Mouse (Mus musculus) liver, embryonic 14.5 days (tissue): ENCODE results near the gene Marf1.

Experiments
- CTCF ChIP-seq: IDR thresholded peaks from 2 replicates; pipeline ENCODE4 v1.5.1; 2016; ENCODE audit warnings: antibody characterized with exemption, low read depth, control low read depth
- EP300 ChIP-seq: IDR thresholded peaks from 2 replicates; pipeline ENCODE4 v1.6.1; 2016; ENCODE audit warnings: antibody characterized with exemption, low read depth

DNA sequence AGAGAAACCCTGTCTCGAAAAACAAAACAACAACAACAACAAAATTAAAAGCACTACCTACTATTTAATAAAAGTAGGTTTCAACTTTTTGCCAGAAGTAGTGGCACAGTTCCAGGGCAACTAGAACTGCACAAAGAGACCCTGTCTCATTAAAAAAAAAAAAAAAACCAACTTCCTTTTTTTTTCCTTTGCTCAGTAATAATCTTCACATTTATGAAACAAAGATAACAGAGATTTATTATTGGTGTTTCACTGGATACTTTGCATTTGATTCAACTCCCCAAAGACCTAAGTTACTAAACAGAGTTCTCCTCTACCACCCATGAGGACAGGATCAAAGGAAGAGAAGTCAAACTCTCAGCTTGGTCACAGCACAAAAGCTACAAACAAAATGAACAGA lies 2.2 kb downstream of the Marf1 start:
- TF ChIP-seq EP300 = no peak
- no peak for TF ChIP-seq CTCF
